Mouse (Mus musculus): Measurements from ENCODE around the gene Apoa5. TPM values are rescaled to one million over a fixed set of nuclear protein-coding genes. Genes with fewer than 3 reads are reported as not detected.

Gene Apoa5
- 0.16 TPM in 1 of 2 replicates, not detected in the other for polyA plus RNA-seq (2012; rRNA removed)

DNA sequence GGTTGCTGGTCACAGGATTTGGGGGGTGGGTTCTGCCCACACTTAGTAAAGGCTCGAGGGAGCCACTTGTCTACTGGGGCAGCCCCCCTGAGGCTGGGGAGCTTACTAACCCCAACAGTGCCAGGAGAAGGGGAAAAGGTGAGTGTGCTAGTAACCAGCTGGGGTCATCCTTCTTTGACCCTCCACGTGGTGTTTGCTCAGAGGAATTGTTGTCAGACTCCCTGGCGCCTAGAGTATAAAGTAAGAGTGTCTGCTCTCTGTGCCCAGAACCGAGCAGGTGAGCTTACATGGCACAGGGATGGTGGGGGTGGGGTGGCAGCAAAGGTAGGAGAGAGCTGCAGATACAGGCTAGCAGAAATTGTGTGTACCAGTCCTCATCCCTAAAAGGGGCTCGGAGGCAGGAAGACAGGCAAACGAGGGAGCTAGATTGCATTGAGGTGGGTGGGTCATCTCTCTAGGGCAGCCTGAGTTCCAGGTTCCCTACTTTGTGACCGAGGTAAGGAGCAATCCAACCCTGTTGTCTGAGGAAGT, at the start of gene Apoa5:
TSS of gene Apoa5 (plus strand) at position 291 of the 531 bp plus-strand sequence.
- no peaks in the 10 kb centered on the region for H3K36me3 ChIP-seq (ENCODE audit: control insufficient read depth, insufficient read depth, low read length)
- H3K4me1 ChIP-seq (ENCODE audit: control insufficient read depth, insufficient read depth, low read length) = no peaks in the 10 kb centered on the region
- DNase-seq = no peak
- TF ChIP-seq POLR2A (IDR thresholded peaks at IDR 0.05; ENCODE audit: low read depth, low read length) = no peak
- TF ChIP-seq CTCF (conservative IDR thresholded peaks at IDR 0.05; ENCODE audit: insufficient read depth, insufficient read length, low read depth, low read length) = no peak
- H3K4me3 ChIP-seq (ENCODE audit: insufficient read depth, low read depth, low read length) = no peak within 1 kb of the TSS
- no peak within 1 kb of the TSS for H3K27ac ChIP-seq (ENCODE audit: insufficient read depth, low read depth, low read length)
- no peaks in the 10 kb centered on the region for H3K27me3 ChIP-seq (replicated peaks; ENCODE audit: control insufficient read depth, insufficient read depth, low read length)
- 46% methylated on average over 7 of the region's 7 CpGs for WGBS

DNA sequence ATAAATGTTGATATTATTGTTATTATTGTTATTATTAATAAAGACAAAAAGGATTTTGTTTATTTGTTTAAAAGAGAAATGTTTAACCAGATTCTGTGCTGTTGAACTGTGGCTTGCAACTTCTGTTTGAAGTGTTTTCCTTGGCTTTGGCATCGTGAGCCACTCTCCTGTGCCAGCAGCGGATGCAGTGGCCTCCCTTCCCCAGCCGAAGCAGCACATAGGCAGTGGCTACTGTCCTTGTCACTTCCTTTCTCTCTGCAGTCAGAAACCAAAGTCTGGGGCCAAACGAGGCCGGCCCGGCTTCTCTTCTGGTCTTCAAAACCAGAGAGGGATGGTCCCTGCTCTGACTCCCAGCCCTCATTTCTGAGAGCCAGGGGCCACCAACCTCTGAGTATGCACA, 45.3 kb upstream of the Apoa5 start:
- 67% methylated on average over 6 of the region's 6 CpGs for WGBS
- no peak for TF ChIP-seq CTCF (conservative IDR thresholded peaks at IDR 0.05; ENCODE audit: insufficient read depth, insufficient read length, low read depth, low read length)
- no peak for TF ChIP-seq POLR2A (IDR thresholded peaks at IDR 0.05; ENCODE audit: low read depth, low read length)
- DNase-seq = peak; percentile 58
- Histone ChIP-seq H3K4me1 (ENCODE audit: control insufficient read depth, insufficient read depth, low read length) (peaks cover 5% of the 10 kb centered on the region), H3K27me3 (replicated peaks; ENCODE audit: control insufficient read depth, insufficient read depth, low read length) (no peaks in the 10 kb centered on the region), H3K4me3 (ENCODE audit: insufficient read depth, low read depth, low read length) (no peak overlapping the region), H3K27ac (ENCODE audit: insufficient read depth, low read depth, low read length) (no peak overlapping the region), H3K36me3 (ENCODE audit: control insufficient read depth, insufficient read depth, low read length) (peaks cover 5% of the 10 kb centered on the region)

DNA sequence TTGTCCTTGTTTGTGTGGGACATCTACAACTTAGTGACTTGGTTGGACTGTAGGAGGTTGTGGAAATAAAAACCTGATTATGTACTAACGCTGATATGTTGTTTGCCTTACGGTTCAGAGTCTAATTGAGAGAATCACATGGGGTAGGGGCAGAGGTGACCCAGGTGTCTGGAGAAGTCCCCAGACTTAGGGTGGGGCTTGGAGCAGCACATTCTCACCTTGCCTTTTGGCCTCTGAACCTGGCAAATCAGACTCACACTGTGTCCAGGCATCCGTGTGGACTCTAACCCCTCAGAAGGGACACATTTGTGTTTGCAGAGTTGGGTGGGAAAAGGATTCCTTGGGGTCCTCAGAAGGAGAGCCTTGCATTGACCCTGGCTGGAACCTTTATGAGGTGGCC, 44.3 kb upstream of the Apoa5 start:
- no peak for TF ChIP-seq CTCF (conservative IDR thresholded peaks at IDR 0.05; ENCODE audit: insufficient read depth, insufficient read length, low read depth, low read length)
- TF ChIP-seq POLR2A (IDR thresholded peaks at IDR 0.05; ENCODE audit: low read depth, low read length) = no peak
- peaks cover 5% of the 10 kb centered on the region for H3K4me1 ChIP-seq (ENCODE audit: control insufficient read depth, insufficient read depth, low read length)
- no peaks in the 10 kb centered on the region for H3K27me3 ChIP-seq (replicated peaks; ENCODE audit: control insufficient read depth, insufficient read depth, low read length)
- H3K36me3 ChIP-seq (ENCODE audit: control insufficient read depth, insufficient read depth, low read length) = peaks cover 5% of the 10 kb centered on the region
- WGBS = 44% methylated on average over 3 of the region's 3 CpGs
- H3K4me3 ChIP-seq (ENCODE audit: insufficient read depth, low read depth, low read length) = no peak overlapping the region
- H3K27ac ChIP-seq (ENCODE audit: insufficient read depth, low read depth, low read length) = no peak overlapping the region
- peak; percentile 52 for DNase-seq

- DNase-seq = peak; percentile 66
- no peak for TF ChIP-seq CTCF (conservative IDR thresholded peaks at IDR 0.05; ENCODE audit: insufficient read depth, insufficient read length, low read depth, low read length)
- no peak for TF ChIP-seq POLR2A (IDR thresholded peaks at IDR 0.05; ENCODE audit: low read depth, low read length)
- Histone ChIP-seq H3K4me3 (ENCODE audit: insufficient read depth, low read depth, low read length) (no peak overlapping the region), H3K4me1 (ENCODE audit: control insufficient read depth, insufficient read depth, low read length) (peaks cover 5% of the 10 kb centered on the region), H3K27me3 (replicated peaks; ENCODE audit: control insufficient read depth, insufficient read depth, low read length) (no peaks in the 10 kb centered on the region), H3K36me3 (ENCODE audit: control insufficient read depth, insufficient read depth, low read length) (peaks cover 5% of the 10 kb centered on the region), H3K27ac (ENCODE audit: insufficient read depth, low read depth, low read length) (no peak overlapping the region)
- WGBS = 60% methylated on average over 5 of the region's 5 CpGs
Measured at GRCm38 (mm10) chr9:46224945-46225660, 43.3 kb upstream of the Apoa5 start.

DNA sequence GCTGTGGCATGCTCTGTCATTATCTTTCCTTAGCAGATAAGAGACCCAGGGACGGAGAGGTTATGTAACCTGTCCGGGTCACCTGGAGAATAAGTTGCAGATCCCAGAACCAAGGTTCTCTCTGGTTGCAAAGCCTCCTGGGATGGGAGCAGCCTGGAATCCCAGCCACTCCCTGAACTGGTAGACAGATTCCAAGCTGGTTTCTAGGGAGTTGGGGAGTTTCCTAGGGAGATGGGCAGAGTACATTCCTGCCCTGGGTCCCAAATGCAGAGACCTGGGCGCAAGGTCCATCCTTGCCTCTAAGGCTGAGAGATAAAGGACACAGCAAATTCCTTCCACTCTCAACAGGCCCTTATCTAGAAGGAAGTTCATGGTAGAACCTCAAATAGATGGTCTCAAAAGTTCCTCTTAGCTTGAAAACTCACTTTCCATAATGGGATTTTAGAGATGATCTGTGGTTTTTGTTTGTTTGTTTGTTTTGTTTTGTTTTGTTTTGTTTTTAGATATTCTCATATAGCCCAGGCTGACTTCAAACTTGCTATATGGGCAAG, 41.3 kb upstream of the Apoa5 start:
- 85% methylated on average over 3 of the region's 3 CpGs for WGBS
- peaks cover 5% of the 10 kb centered on the region for H3K4me1 ChIP-seq (ENCODE audit: control insufficient read depth, insufficient read depth, low read length)
- no peak for TF ChIP-seq CTCF (conservative IDR thresholded peaks at IDR 0.05; ENCODE audit: insufficient read depth, insufficient read length, low read depth, low read length)
- TF ChIP-seq POLR2A (IDR thresholded peaks at IDR 0.05; ENCODE audit: low read depth, low read length) = no peak
- H3K4me3 ChIP-seq (ENCODE audit: insufficient read depth, low read depth, low read length) = no peak overlapping the region
- no peak overlapping the region for H3K27ac ChIP-seq (ENCODE audit: insufficient read depth, low read depth, low read length)
- no peaks in the 10 kb centered on the region for H3K27me3 ChIP-seq (replicated peaks; ENCODE audit: control insufficient read depth, insufficient read depth, low read length)
- no peaks in the 10 kb centered on the region for H3K36me3 ChIP-seq (ENCODE audit: control insufficient read depth, insufficient read depth, low read length)
- DNase-seq = no peak

GRCm38 (mm10) chr9:46228491-46228890, 39.9 kb upstream of the Apoa5 start, which contains the start of gene Apoa1:
Apoa1 (plus strand) TSS chr9:46228580.
- WGBS = 49% methylated on average over 9 of the region's 9 CpGs
- no peaks in the 10 kb centered on the region for H3K36me3 ChIP-seq (ENCODE audit: control insufficient read depth, insufficient read depth, low read length)
- H3K27me3 ChIP-seq (replicated peaks; ENCODE audit: control insufficient read depth, insufficient read depth, low read length) = no peaks in the 10 kb centered on the region
- TF ChIP-seq CTCF (conservative IDR thresholded peaks at IDR 0.05; ENCODE audit: insufficient read depth, insufficient read length, low read depth, low read length) (no peak; the same call in 1 of the 2 replicates), POLR2A (IDR thresholded peaks at IDR 0.05; ENCODE audit: low read depth, low read length) (no peak)
- no peak within 1 kb of the TSS for H3K27ac ChIP-seq (ENCODE audit: insufficient read depth, low read depth, low read length)
- no peak for DNase-seq
- H3K4me1 ChIP-seq (ENCODE audit: control insufficient read depth, insufficient read depth, low read length) = peaks cover 2% of the 10 kb centered on the region
- H3K4me3 ChIP-seq (ENCODE audit: insufficient read depth, low read depth, low read length) = no peak within 1 kb of the TSS
